Mouse (Mus musculus): Measurements from ENCODE around the gene Catip. TPM values are rescaled to one million over a fixed set of nuclear protein-coding genes. Genes with fewer than 3 reads are reported as not detected.

Gene Catip
- polyA plus RNA-seq, 1 experiment from 2014 or later, result 2.5 TPM

DNA sequence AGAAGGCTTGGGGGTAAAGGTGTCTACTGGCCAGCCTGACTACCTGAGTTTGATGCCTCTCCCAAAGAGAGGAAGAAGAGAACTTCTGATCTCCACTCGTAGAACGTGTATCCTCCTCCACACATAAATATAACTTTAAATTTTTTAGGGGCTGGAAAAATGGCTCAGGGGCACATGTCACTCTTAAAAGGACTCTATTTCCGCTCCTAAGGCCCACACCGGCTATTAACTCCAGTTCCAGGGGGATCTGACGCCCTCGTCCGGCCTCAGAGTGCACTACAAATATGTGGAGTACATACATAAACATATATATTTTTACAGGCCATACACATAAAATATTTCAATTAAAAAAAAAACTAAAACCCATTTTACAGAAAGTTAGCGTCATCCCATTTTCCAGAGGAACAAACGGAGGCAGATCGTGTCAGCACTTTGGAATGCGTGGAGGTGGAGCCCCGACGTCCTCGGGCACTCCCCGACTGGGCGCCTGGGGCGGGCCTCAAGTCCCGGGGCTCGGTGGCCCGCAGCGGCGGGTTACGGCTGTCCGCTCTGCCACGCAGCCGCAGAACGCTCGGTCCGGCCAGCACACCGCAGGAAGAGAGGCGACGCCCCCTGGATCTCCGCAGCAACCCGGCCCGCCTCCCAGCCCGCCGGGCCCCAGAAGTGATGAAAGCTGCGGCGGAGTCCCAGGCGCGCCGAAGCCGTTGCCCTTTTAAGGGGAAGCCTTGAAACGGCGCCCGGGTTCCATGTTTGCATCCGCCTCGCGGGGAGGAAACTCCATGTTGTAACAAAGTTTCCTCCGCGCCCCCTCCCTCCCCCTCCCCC is 29.2 kb downstream of the Catip start, which contains the start of gene Ctdsp1:
Ctdsp1 (plus strand) TSS at position 586 of the 825 bp plus-strand sequence.
- Histone ChIP-seq H3K4me2 (ENCODE audit: low read length) (peak within 1 kb of the TSS; percentile 97), H3K27ac (ENCODE audit: low read length) (peak within 1 kb of the TSS; percentile 77), H3K27me3 (ENCODE audit: control insufficient read depth, insufficient read depth, low read depth, low read length) (peaks cover 10% of the 10 kb centered on the region), H3K4me3 (ENCODE audit: low read depth, low read length) (peak within 1 kb of the TSS; percentile 69), H3K9ac (ENCODE audit: low read depth, low read length) (peak within 1 kb of the TSS; percentile 71), H3K36me3 (ENCODE audit: control insufficient read depth, insufficient read depth, low read length) (no peaks in the 10 kb centered on the region), H3K9me3 (replicated peaks; ENCODE audit: control insufficient read depth, low read length, poor library complexity, severe bottlenecking) (no peaks in the 10 kb centered on the region), H3K4me1 (ENCODE audit: control insufficient read depth, insufficient read depth, low read length) (peaks cover 13% of the 10 kb centered on the region)
- WGBS, result 2% methylated on average over 42 of the region's 51 CpGs
- peak; percentile 76 for ATAC-seq

GRCm38 (mm10) chr1:74391844-74392441 is 30.0 kb downstream of the Catip start:
- Histone ChIP-seq H3K27me3 (ENCODE audit: control insufficient read depth, insufficient read depth, low read depth, low read length) (peaks cover 10% of the 10 kb centered on the region), H3K4me3 (ENCODE audit: low read depth, low read length) (peak overlapping the region; percentile 69), H3K9ac (ENCODE audit: low read depth, low read length) (peak overlapping the region; percentile 71), H3K36me3 (ENCODE audit: control insufficient read depth, insufficient read depth, low read length) (no peaks in the 10 kb centered on the region), H3K4me2 (ENCODE audit: low read length) (peak overlapping the region; percentile 97), H3K9me3 (replicated peaks; ENCODE audit: control insufficient read depth, low read length, poor library complexity, severe bottlenecking) (no peaks in the 10 kb centered on the region), H3K4me1 (ENCODE audit: control insufficient read depth, insufficient read depth, low read length) (peaks cover 10% of the 10 kb centered on the region), H3K27ac (ENCODE audit: low read length) (peak overlapping the region; percentile 77)
- ATAC-seq, result peak; percentile 27; the same call in 1 of the 2 replicates
- WGBS, result under 1% methylated on average over 55 of the region's 63 CpGs

DNA sequence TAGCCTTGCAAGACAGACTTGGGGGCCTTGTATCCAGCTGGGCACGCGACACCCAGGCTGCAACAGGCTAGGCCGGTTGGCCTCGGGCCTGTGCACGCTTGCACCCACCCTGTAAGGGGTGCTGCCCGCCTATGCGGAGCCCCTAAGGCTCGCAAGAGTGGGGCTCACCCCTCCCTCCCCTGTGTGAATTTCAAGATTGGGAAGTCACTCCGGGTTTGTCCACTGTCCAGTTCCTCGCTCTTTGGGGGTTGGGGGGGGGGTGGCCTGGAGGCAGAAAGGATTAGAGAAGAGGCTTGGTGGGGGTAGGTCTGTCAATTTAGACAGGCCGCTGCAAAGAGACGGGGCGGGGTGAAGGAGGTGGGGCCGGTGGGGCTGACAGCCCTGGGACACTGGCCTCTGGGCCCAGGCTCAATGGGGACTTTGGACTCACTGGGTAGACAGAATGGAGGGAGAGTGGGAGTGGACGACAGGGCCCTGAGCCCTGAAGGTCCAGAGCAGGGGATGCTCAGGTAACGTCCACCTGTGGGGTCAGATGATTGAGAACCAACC is 30.6 kb downstream of the Catip start:
- no peaks in the 10 kb centered on the region for H3K36me3 ChIP-seq (ENCODE audit: control insufficient read depth, insufficient read depth, low read length)
- no peaks in the 10 kb centered on the region for H3K9me3 ChIP-seq (replicated peaks; ENCODE audit: control insufficient read depth, low read length, poor library complexity, severe bottlenecking)
- 0 out of 2 replicates have a peak, but pooled peaks have one; percentile 18 for ATAC-seq
- H3K27ac ChIP-seq (ENCODE audit: low read length), result peak overlapping the region; percentile 77
- peaks cover 11% of the 10 kb centered on the region for H3K4me1 ChIP-seq (ENCODE audit: control insufficient read depth, insufficient read depth, low read length)
- H3K4me3 ChIP-seq (ENCODE audit: low read depth, low read length), result peak overlapping the region; percentile 69
- H3K27me3 ChIP-seq (ENCODE audit: control insufficient read depth, insufficient read depth, low read depth, low read length), result peaks cover 10% of the 10 kb centered on the region
- 3% methylated on average over 16 of the region's 16 CpGs for WGBS
- peak overlapping the region; percentile 71 for H3K9ac ChIP-seq (ENCODE audit: low read depth, low read length)
- H3K4me2 ChIP-seq (ENCODE audit: low read length), result peak overlapping the region; percentile 97

DNA sequence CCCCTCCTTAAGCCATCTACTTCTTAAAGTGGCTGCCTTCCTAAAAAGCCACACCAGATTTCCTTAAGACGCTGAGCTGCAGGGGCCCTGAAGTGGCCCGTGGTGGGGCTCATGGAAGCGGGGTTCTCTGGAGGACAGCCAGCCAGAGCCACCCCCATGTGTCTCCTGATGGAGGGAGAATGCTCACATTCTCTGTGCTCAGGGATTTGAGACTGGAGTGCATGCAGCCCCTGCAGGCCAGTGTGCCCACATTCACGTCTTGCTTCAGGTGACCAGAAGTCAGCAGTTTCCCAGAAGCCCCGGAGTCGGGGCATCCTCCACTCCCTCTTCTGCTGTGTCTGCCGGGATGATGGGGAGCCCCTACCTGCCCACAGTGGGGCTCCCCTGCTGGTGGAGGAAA is 31.1 kb downstream of the Catip start:
- Histone ChIP-seq H3K27me3 (ENCODE audit: control insufficient read depth, insufficient read depth, low read depth, low read length) (peaks cover 10% of the 10 kb centered on the region), H3K4me2 (ENCODE audit: low read length) (peak overlapping the region; percentile 97), H3K9ac (ENCODE audit: low read depth, low read length) (no peak overlapping the region), H3K36me3 (ENCODE audit: control insufficient read depth, insufficient read depth, low read length) (no peaks in the 10 kb centered on the region), H3K4me1 (ENCODE audit: control insufficient read depth, insufficient read depth, low read length) (peaks cover 15% of the 10 kb centered on the region), H3K4me3 (ENCODE audit: low read depth, low read length) (no peak overlapping the region; the same call in 1 of the 2 replicates), H3K9me3 (replicated peaks; ENCODE audit: control insufficient read depth, low read length, poor library complexity, severe bottlenecking) (no peaks in the 10 kb centered on the region), H3K27ac (ENCODE audit: low read length) (no peak overlapping the region)
- 40% methylated on average over 7 of the region's 7 CpGs for WGBS
- ATAC-seq, result no peak

- H3K36me3 ChIP-seq (ENCODE audit: control insufficient read depth, insufficient read depth, low read length), result no peaks in the 10 kb centered on the region
- peaks cover 18% of the 10 kb centered on the region for H3K4me1 ChIP-seq (ENCODE audit: control insufficient read depth, insufficient read depth, low read length)
- no peak overlapping the region for H3K4me3 ChIP-seq (ENCODE audit: low read depth, low read length)
- no peaks in the 10 kb centered on the region for H3K9me3 ChIP-seq (replicated peaks; ENCODE audit: control insufficient read depth, low read length, poor library complexity, severe bottlenecking)
- H3K27me3 ChIP-seq (ENCODE audit: control insufficient read depth, insufficient read depth, low read depth, low read length), result peaks cover 10% of the 10 kb centered on the region
- H3K4me2 ChIP-seq (ENCODE audit: low read length), result no peak overlapping the region
- no peak for ATAC-seq
- H3K9ac ChIP-seq (ENCODE audit: low read depth, low read length), result no peak overlapping the region
- 91% methylated on average over 9 of the region's 9 CpGs for WGBS
- no peak overlapping the region for H3K27ac ChIP-seq (ENCODE audit: low read length)
Observed at GRCm38 (mm10) chr1:74393697-74394096, 31.8 kb downstream of the Catip start.

DNA sequence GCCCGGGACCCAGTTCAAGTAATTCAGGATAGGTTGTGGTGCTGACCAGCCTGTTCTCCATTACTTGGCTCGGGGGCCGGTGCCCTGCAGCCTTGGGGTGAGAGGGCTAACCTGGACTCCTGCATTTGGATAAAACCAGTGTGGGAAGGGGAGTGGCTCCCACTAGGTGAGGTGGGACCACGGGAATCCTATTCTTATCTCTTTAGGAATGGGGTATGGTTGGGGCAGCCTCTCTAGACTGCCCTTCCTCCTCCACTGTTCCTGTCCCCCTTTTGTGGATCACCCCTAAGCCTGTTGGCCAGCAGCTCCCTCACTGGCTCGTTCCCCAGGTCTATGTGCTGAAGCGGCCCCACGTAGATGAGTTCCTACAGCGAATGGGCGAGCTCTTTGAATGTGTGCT is 32.4 kb downstream of the Catip start:
- Histone ChIP-seq H3K4me3 (ENCODE audit: low read depth, low read length) (no peak overlapping the region), H3K4me2 (ENCODE audit: low read length) (no peak overlapping the region), H3K27ac (ENCODE audit: low read length) (no peak overlapping the region), H3K36me3 (ENCODE audit: control insufficient read depth, insufficient read depth, low read length) (no peaks in the 10 kb centered on the region), H3K27me3 (ENCODE audit: control insufficient read depth, insufficient read depth, low read depth, low read length) (peaks cover 10% of the 10 kb centered on the region), H3K4me1 (ENCODE audit: control insufficient read depth, insufficient read depth, low read length) (peaks cover 18% of the 10 kb centered on the region), H3K9ac (ENCODE audit: low read depth, low read length) (no peak overlapping the region), H3K9me3 (replicated peaks; ENCODE audit: control insufficient read depth, low read length, poor library complexity, severe bottlenecking) (no peaks in the 10 kb centered on the region)
- no peak for ATAC-seq
- 93% methylated on average over 9 of the region's 9 CpGs for WGBS

DNA sequence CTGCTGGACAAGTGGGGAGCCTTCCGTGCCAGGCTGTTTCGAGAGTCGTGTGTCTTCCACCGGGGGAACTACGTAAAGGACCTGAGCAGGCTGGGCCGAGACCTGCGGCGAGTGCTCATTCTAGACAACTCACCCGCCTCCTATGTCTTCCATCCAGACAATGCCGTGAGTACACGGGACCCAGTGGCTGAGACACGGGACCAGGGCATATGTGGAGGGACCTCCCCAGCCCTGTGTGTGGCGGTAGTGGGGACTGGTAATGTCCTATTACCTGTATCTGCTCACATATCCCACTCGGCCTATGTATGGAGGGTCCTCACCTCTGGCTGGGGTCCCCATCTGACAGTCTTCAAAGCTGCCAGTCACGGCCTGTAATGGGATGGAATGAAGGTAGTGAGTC is 33.0 kb downstream of the Catip start:
- 0 out of 2 replicates have a peak, but pooled peaks cover 7% of the 10 kb centered on the region for H3K27me3 ChIP-seq (ENCODE audit: control insufficient read depth, insufficient read depth, low read depth, low read length)
- ATAC-seq, result no peak
- no peak overlapping the region for H3K9ac ChIP-seq (ENCODE audit: low read depth, low read length)
- H3K4me3 ChIP-seq (ENCODE audit: low read depth, low read length), result no peak overlapping the region
- 92% methylated on average over 15 of the region's 15 CpGs for WGBS
- no peaks in the 10 kb centered on the region for H3K36me3 ChIP-seq (ENCODE audit: control insufficient read depth, insufficient read depth, low read length)
- no peak overlapping the region for H3K4me2 ChIP-seq (ENCODE audit: low read length)
- peaks cover 18% of the 10 kb centered on the region for H3K4me1 ChIP-seq (ENCODE audit: control insufficient read depth, insufficient read depth, low read length)
- H3K27ac ChIP-seq (ENCODE audit: low read length), result no peak overlapping the region
- no peaks in the 10 kb centered on the region for H3K9me3 ChIP-seq (replicated peaks; ENCODE audit: control insufficient read depth, low read length, poor library complexity, severe bottlenecking)

GRCm38 (mm10) chr1:74395290-74395689 is 33.4 kb downstream of the Catip start:
- Histone ChIP-seq H3K36me3 (ENCODE audit: control insufficient read depth, insufficient read depth, low read length) (no peaks in the 10 kb centered on the region), H3K9ac (ENCODE audit: low read depth, low read length) (no peak overlapping the region), H3K9me3 (replicated peaks; ENCODE audit: control insufficient read depth, low read length, poor library complexity, severe bottlenecking) (no peaks in the 10 kb centered on the region), H3K4me3 (ENCODE audit: low read depth, low read length) (no peak overlapping the region), H3K4me1 (ENCODE audit: control insufficient read depth, insufficient read depth, low read length) (peaks cover 18% of the 10 kb centered on the region), H3K27me3 (ENCODE audit: control insufficient read depth, insufficient read depth, low read depth, low read length) (0 out of 2 replicates have a peak, but pooled peaks cover 5% of the 10 kb centered on the region), H3K27ac (ENCODE audit: low read length) (no peak overlapping the region), H3K4me2 (ENCODE audit: low read length) (no peak overlapping the region)
- WGBS, result 86% methylated on average over 12 of the region's 13 CpGs
- ATAC-seq, result no peak

Measured in midbrain, embryonic 16.5 days (tissue).